Comparison of ENCODE assay signal across 8 mouse cellular contexts in genomic region chr4:121040897-121041671, GRCm38 (mm10). TPM values are rescaled to one million over a fixed set of nuclear protein-coding genes. Genes with fewer than 3 reads are reported as not detected.
DNase-seq lines count a peak whose midpoint lies in the region; ATAC-seq and TF ChIP-seq lines count a peak whose summit lies in the region.

No protein-coding gene starts in this region.

- no peak overlapping the region for H3K4me3 ChIP-seq in cortical plate, adult 2 months (ENCODE audit: insufficient read depth, low read length)
- H3K4me3 ChIP-seq in intestine, embryonic 15.5 days (replicated peaks): no peak overlapping the region
- H3K4me3 ChIP-seq in limb, embryonic 11.5 days (ENCODE audit: low read depth, low read length): 0 out of 2 replicates have a peak overlapping the region, but pooled peaks have one; percentile 6
- H3K4me3 ChIP-seq in midbrain, embryonic 13.5 days (replicated peaks): no peak overlapping the region

- no peaks in the 10 kb centered on the region for H3K36me3 ChIP-seq in intestine, embryonic 15.5 days
- H3K36me3 ChIP-seq in limb, embryonic 11.5 days (ENCODE audit: control insufficient read depth, insufficient read depth, low read length): no peaks in the 10 kb centered on the region
- H3K36me3 ChIP-seq in midbrain, embryonic 13.5 days: peaks cover 2% of the 10 kb centered on the region; the same call in 1 of the 2 replicates

- 8% methylated on average over 18 of the region's 18 CpGs for WGBS in intestine, embryonic 15.5 days
- WGBS in limb, embryonic 11.5 days: 9% methylated on average over 18 of the region's 18 CpGs
- 7% methylated on average over 18 of the region's 18 CpGs for WGBS in midbrain, embryonic 13.5 days

- DNase-seq in urinary bladder, postnatal 14 days (ENCODE audit: low spot score): peak; percentile 54
- no peak for DNase-seq in urinary bladder, adult 2 months (ENCODE audit: low spot score)
- DNase-seq in limb, embryonic 11.5 days (ENCODE audit: low spot score): peak; percentile 82
- DNase-seq in spleen, adult 12 weeks (ENCODE audit: low spot score): peak; percentile 42

- TF ChIP-seq POLR2A in cortical plate, adult 2 months (IDR thresholded peaks at IDR 0.05; ENCODE audit: extremely low read depth, insufficient read depth, low read length): no peak

- no peaks in the 10 kb centered on the region for H3K9me3 ChIP-seq in intestine, embryonic 15.5 days
- H3K9me3 ChIP-seq in limb, embryonic 11.5 days (ENCODE audit: control insufficient read depth, low read length): no peaks in the 10 kb centered on the region
- H3K9me3 ChIP-seq in midbrain, embryonic 13.5 days: no peaks in the 10 kb centered on the region

- TF ChIP-seq CTCF in cortical plate, adult 2 months (IDR thresholded peaks at IDR 0.05; ENCODE audit: extremely low read depth, insufficient read depth, low read length): peak; percentile 71

- H3K4me1 ChIP-seq in cortical plate, adult 2 months (ENCODE audit: control insufficient read depth, insufficient read depth, low read length): no peaks in the 10 kb centered on the region
- H3K4me1 ChIP-seq in intestine, embryonic 15.5 days (replicated peaks): peaks cover 18% of the 10 kb centered on the region
- peaks cover 10% of the 10 kb centered on the region for H3K4me1 ChIP-seq in limb, embryonic 11.5 days (ENCODE audit: control insufficient read depth, insufficient read depth, low read length)
- H3K4me1 ChIP-seq in midbrain, embryonic 13.5 days (replicated peaks): peaks cover 30% of the 10 kb centered on the region

- peak; percentile 87 for ATAC-seq in granulocyte monocyte progenitor cell, adult 5-6 weeks (replicated peaks; ENCODE audit: poor library complexity, severe bottlenecking)
- peak; percentile 81 for ATAC-seq in intestine, embryonic 15.5 days
- peak; percentile 68 for ATAC-seq in limb, embryonic 11.5 days (ENCODE audit: insufficient number of reproducible peaks, low FRiP score, low TSS enrichment, low read depth)
- peak; percentile 56 for ATAC-seq in midbrain, embryonic 13.5 days

- H3K4me2 ChIP-seq in intestine, embryonic 15.5 days (replicated peaks): peak overlapping the region; percentile 90
- peak overlapping the region; percentile 71 for H3K4me2 ChIP-seq in limb, embryonic 11.5 days (ENCODE audit: low read depth, severe bottlenecking)
- H3K4me2 ChIP-seq in midbrain, embryonic 13.5 days (replicated peaks): peak overlapping the region; percentile 31

- no peak overlapping the region for H3K27ac ChIP-seq in cortical plate, adult 2 months (ENCODE audit: insufficient read depth, low read length)
- H3K27ac ChIP-seq in intestine, embryonic 15.5 days: peak overlapping the region; percentile 70
- peak overlapping the region; percentile 88 for H3K27ac ChIP-seq in limb, embryonic 11.5 days (replicated peaks; ENCODE audit: low read depth, low read length)
- H3K27ac ChIP-seq in midbrain, embryonic 13.5 days: peak overlapping the region; percentile 68

- no peak overlapping the region for H3K9ac ChIP-seq in intestine, embryonic 15.5 days
- peak overlapping the region; percentile 28 for H3K9ac ChIP-seq in limb, embryonic 11.5 days (ENCODE audit: low read length)
- 0 out of 2 replicates have a peak overlapping the region, but pooled peaks have one; percentile 39 for H3K9ac ChIP-seq in midbrain, embryonic 13.5 days (replicated peaks)

- peaks cover 16% of the 10 kb centered on the region for H3K27me3 ChIP-seq in intestine, embryonic 15.5 days (replicated peaks)
- H3K27me3 ChIP-seq in limb, embryonic 11.5 days (ENCODE audit: control insufficient read depth, insufficient read depth, low read length): peaks cover 29% of the 10 kb centered on the region
- H3K27me3 ChIP-seq in midbrain, embryonic 13.5 days: peaks cover 33% of the 10 kb centered on the region

RNA-seq across cellular contexts. Expression of gene Col9a2, which starts 1.9 kb away (rescaled TPM):
- polyA plus RNA-seq in urinary bladder, adult 2 months (2012; rRNA removed): 0.17 and 0.21 TPM in 2 replicates
- 5.3 and 5.6 TPM in 2 replicates for polyA plus RNA-seq in cortical plate, adult 2 months (2012; rRNA removed)
- total RNA-seq in granulocyte monocyte progenitor cell, adult 5-6 weeks (2014; fragmentation: Nextera tagmentation): not detected in 2 replicates
- not detected in 2 replicates for total RNA-seq in granulocyte monocyte progenitor cell, adult 5-6 weeks (2017)
- 11.1 and 12.0 TPM in 2 replicates for polyA plus RNA-seq in intestine, embryonic 15.5 days (2015; fragmentation: Nextera tagmentation; extraction: Ambion mirVana)
- 16.7 and 20.0 TPM in 2 replicates for polyA plus RNA-seq in limb, embryonic 11.5 days (2014; fragmentation: Nextera tagmentation; extraction: Ambion mirVana)
- polyA plus RNA-seq in midbrain, embryonic 13.5 days (2015; fragmentation: Nextera tagmentation; extraction: Ambion mirVana): 6.1 and 8.3 TPM in 2 replicates

RNA-seq across cellular contexts. Expression of gene Smap2, which starts 24.0 kb away (rescaled TPM):
- polyA plus RNA-seq in urinary bladder, adult 2 months (2012; rRNA removed): 13.5 and 17.5 TPM in 2 replicates
- 100 and 101 TPM in 2 replicates for polyA plus RNA-seq in cortical plate, adult 2 months (2012; rRNA removed)
- total RNA-seq in granulocyte monocyte progenitor cell, adult 5-6 weeks (2014; fragmentation: Nextera tagmentation): 44.9 and 53.4 TPM in 2 replicates
- total RNA-seq in granulocyte monocyte progenitor cell, adult 5-6 weeks (2017): 16.4 and 18.2 TPM in 2 replicates
- 15.1 and 16.1 TPM in 2 replicates for polyA plus RNA-seq in intestine, embryonic 15.5 days (2015; fragmentation: Nextera tagmentation; extraction: Ambion mirVana)
- 14.3 and 16.0 TPM in 2 replicates for polyA plus RNA-seq in limb, embryonic 11.5 days (2014; fragmentation: Nextera tagmentation; extraction: Ambion mirVana)
- polyA plus RNA-seq in midbrain, embryonic 13.5 days (2015; fragmentation: Nextera tagmentation; extraction: Ambion mirVana): 30.9 and 34.2 TPM in 2 replicates

RNA-seq across cellular contexts. Expression of gene Zmpste24, which starts 57.0 kb away (rescaled TPM):
- polyA plus RNA-seq in urinary bladder, adult 2 months (2012; rRNA removed): 26.4 and 31.9 TPM in 2 replicates
- 20.4 and 22.0 TPM in 2 replicates for polyA plus RNA-seq in cortical plate, adult 2 months (2012; rRNA removed)
- total RNA-seq in granulocyte monocyte progenitor cell, adult 5-6 weeks (2014; fragmentation: Nextera tagmentation): 45.8 and 60.4 TPM in 2 replicates
- total RNA-seq in granulocyte monocyte progenitor cell, adult 5-6 weeks (2017): 61.7 and 81.3 TPM in 2 replicates
- 35.3 and 37.6 TPM in 2 replicates for polyA plus RNA-seq in intestine, embryonic 15.5 days (2015; fragmentation: Nextera tagmentation; extraction: Ambion mirVana)
- polyA plus RNA-seq in limb, embryonic 11.5 days (2014; fragmentation: Nextera tagmentation; extraction: Ambion mirVana): 17.8 and 21.3 TPM in 2 replicates
- polyA plus RNA-seq in midbrain, embryonic 13.5 days (2015; fragmentation: Nextera tagmentation; extraction: Ambion mirVana): 27.1 and 27.8 TPM in 2 replicates

Comparison
In these comparisons a context has a peak if more than half of its experiments do, and no peak if none do; other contexts are left out.
1. H3K4me2 ChIP-seq: peak in every context shown above with its lines; median percentile 90 in intestine, embryonic 15.5 days; 71 in limb, embryonic 11.5 days; 31 in midbrain, embryonic 13.5 days.